Mouse (Mus musculus): ENCODE data around the gene Ripor1.

The Ripor1 gene

DNA sequence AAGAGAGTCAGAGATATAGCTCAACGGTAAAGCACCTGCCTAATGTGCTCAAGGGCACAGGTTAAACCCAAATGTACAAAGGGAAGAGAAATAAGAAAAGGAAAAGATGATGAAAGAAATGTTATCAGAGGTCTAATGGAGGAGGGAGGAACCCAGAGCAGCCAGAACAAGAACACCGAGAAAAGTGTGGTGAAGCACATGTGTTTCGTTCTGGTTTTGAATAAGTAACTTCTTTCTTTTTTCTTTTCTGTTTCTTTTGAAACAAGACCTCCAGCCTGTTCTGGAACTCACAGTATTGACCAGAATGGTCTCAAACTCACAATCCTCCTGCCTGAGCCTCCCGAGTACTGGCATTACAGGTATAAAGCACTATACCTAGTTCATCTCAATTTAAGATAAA, 24.3 kb downstream of the Ripor1 start:
- DNase-seq: no peak

- no peak for DNase-seq
These were observed 29.9 kb downstream of the Ripor1 start for GRCm38 (mm10) chr8:105634771-105635458.

GRCm38 (mm10) chr8:105635481-105635880, 30.4 kb downstream of the Ripor1 start:
- DNase-seq: no peak

DNA sequence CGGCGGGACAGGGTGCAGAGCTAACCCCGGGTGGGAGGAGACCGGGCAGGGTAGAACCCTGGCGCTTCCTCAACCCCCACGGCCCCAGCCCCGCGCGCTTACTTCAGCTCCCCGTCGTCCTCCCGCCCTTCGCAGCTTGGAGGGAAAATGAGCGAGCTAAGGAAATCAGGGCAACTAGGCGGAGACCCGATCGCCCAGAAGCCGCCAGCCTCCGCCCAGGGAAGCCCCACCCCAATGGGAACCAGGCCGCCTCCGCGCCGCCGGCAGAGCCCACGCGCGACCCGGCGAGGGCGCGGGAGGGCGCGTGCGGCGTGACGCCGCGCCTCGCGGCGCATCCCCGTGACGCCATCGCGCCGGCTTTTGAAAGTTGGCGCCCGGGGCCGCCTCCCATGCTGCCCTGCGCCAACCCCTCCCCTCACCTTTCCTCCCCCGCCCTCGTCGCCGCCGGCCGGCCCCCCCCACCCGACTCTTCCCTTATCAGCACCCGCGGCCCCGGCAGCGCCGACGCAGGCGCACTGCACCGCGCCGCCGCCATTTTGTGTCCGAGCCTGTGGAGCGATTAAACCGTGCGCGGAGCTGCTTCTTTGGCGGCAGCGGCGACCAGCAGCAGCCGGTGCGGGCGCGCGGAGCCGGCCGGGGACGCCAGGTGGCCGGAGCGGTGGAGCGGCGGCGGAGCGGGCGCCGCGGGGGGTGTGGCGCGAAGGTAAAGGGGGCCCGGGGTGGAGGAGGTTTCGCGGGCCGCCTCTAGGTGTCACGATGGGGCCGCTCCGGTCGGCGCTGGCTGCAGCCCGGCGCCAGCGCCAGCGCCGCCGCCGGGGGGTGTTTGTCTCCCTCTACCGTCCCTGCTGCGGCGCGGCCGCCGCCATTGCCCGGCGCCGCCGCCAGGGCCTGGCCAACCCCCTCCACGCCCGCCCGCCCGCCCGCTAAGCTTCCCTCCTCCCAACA, 31.2 kb downstream of the Ripor1 start, which contains the start of gene Ctcf:
TSS of gene Ctcf (plus strand) at position 551 of the 945 bp plus-strand sequence.
- peak; percentile 96 for DNase-seq

DNA sequence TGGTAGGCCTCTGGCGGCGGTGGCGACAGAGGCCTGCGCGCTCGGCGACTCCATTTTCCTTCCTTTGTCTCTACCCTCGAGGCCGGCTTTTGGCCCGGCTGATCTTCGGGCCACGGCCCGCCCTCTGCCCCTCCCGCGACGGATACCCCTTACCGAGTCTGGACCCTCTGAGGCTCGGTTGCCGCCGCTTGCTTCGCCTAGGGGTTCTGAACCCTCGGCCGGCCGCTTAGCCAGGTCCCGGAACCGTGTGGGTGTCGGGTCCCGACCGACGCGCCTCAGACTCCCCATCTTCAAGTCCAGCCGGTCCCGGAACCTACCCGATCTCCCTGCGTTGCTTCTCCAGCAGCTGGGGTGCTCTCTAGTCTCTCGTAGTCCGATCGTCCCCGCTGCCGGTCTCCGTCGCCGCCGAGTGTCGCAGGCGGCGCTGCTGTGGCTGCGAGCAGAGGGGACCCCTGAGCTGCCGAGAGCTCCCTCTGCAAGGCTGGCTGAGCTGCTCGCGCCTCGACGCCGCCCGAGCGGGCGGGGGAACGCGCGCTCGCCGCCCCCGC, 32.0 kb downstream of the Ripor1 start, which contains the start of gene Agrp:
TSS of gene Agrp (minus strand) at position 431 of the 548 bp plus-strand sequence.
- peak; percentile 73 for DNase-seq

DNA sequence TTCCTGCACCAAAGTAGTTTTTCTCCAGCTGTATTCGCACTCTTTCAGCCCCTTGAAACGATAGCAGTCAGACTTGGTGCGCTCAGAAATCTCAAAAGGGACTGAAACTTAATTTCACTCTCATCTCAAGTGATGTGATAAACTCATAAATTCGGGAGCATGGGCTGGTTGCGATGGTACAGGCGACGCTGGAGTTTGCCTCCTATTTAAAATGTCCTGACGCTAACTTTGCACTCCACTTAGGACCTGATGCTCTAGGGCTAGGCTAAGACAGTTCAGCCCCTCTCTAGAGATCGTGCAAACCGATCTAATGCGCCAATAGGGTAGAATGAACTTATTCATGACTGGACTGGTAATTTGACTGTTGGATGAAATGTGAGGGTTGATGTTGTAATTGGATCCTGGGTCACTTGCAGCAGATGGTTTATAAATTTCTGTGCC, 32.6 kb downstream of the Ripor1 start:
- DNase-seq: peak; percentile 14

GRCm38 (mm10) chr8:105638510-105638909, 33.5 kb downstream of the Ripor1 start:
- DNase-seq: no peak

DNA sequence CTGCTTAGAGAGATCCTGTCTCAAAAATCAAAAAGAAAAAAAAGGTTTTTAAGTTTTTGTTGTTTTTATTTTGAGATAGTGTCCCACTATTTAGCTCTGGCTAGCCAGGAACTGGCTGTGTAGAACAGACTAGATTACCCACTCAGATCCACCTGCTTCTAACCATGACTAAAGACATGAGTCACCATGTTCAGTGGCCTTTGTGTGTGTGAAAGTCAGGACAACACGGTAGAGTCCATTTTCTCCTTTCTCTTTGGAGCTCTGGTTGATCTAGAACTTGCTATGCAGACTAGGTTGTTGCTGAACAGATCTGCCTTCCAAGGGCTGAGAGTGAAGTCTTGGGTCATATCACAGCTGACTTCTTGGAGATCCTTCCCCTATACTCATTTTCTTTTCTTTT, 34.8 kb downstream of the Ripor1 start:
- DNase-seq: no peak

DNA sequence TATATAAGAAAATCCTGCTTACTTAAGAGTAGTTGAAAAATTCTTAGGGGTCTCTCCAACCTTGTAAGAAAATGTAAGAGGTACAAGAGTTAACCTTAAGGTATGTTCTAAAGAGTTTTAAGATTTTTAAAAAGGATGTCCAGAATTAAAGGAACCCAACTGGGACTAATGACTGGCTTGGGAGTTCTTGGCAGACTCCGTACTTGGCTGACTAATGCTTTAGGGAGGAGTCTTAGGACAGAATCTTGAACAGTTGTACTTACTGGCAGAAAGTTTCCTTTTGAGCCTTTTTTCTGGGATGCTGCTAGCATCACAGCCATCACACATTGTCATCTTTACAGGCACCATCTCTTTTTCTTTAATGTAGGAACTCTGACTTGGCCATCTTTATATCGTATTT, 35.5 kb downstream of the Ripor1 start:
- peak; percentile 22 for DNase-seq

- no peak for DNase-seq
These were observed 40.1 kb downstream of the Ripor1 start for GRCm38 (mm10) chr8:105645205-105645604.

DNA sequence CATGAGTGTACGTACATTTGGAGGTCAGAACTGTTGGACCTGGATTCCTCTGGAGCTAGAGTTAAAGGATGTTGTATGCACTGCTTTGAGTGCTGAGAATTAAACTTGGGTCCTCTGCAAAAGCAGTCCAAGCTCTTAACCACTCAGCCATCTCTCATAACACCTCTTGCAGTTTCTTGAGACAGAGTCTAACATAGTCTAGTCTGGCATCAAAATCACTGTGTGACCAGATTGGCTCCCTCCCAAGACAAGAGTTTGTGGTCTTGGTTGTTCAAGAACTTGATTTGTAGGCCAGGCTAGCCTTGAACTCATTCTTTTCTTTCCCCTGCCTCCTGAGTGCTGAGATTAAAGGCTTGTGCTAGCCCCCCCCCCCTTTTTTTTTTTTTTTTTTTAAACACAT, 43.9 kb downstream of the Ripor1 start:
- DNase-seq: no peak

DNA sequence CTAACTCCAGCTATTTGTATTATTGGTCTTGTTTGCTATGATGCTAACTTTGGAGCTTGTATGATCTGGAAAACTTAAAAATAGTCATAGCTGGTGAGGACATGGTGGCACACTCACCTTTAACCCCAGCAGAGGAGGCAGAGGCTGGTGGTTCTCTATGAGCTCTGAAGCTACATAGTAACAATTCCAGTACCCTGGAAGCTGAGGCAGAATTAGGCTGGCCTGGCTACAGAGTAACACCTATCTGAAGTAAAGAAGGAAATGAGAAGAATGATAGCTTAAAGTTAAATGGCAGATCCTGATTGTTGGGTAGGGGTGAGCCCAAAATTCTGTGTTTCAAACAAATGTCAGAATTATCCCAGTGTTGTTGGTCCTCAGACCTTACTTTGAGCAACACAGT, 52.6 kb downstream of the Ripor1 start:
- no peak for DNase-seq

- peak; percentile 25 for DNase-seq
These were observed 56.1 kb downstream of the Ripor1 start for GRCm38 (mm10) chr8:105661167-105661566.
